Mouse (Mus musculus): ENCODE data around the gene Mrpl50. TPM values are rescaled to one million over a fixed set of nuclear protein-coding genes. Genes with fewer than 3 reads are reported as not detected.
A peak's percentile ranks its signal among the peaks of the same experiment; 100 is the strongest.
"Not testable (repeated sequence)": the region's sequence is repeated elsewhere in the genome, so short reads cannot be mapped to it uniquely, and the experiment has no call there.

Gene Mrpl50
- polyA plus RNA-seq, 1 experiment from 2014 or later = 76.9 TPM

DNA sequence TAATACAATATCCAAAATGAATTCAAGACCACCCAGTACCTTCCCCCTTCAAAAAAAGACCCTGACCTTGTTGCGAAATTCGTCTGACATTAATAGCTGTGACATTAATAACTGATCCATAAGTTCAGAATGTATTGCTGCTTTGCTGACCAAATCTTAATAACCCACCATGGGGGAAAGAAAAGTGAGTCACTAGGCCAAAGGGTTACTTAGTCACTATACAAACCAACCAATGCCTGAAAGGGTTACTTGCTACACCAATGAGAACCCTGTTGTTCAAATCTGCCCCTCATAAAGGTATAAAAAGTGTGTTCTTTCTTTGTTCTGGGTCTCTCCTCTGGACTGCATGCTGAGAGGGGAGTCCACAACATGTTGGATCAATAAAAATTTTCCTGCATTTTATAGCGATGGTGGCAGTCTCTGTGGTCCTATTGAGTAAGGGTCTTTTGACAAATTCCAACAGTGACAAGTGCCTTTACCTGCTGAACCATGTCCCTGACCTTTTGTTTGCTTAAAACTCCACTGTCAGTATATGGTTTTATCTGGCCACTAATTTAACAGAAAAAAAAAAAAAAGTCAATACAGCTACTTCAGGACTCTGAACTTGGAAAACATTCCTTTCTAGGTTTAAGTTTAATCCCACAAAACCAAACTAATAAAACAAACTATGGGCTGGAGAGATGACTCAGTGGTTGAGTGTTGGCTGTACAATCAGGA is 34.8 kb downstream of the Mrpl50 start:
- ATAC-seq (ENCODE audit: low FRiP score); H3K27ac ChIP-seq; H3K9ac ChIP-seq; H3K4me1 ChIP-seq (replicated peaks); H3K36me3 ChIP-seq; H3K9me3 ChIP-seq; H3K27me3 ChIP-seq; H3K4me2 ChIP-seq; H3K4me3 ChIP-seq: not testable (repeated sequence)
- WGBS = 81% methylated on average over 3 of the region's 3 CpGs

DNA sequence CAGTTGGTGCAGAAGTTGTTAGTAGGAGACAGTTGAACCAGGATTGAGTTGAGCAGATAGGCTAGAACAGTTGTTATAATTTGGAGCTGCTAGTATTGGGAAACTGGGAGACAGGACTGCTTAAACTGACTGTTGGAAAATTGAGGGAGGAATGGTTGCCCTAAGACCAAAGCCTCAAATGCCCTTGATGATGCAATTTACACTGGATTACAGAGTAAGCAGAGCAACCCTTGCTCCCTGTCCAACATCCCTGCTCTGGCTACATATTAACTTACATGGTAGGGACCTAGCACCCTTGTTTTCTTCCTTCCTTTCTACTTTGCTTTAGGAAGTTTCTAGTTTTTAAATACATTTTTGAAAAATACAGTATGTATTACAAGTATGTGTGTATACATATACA is 35.5 kb downstream of the Mrpl50 start:
- Histone ChIP-seq H3K4me3 (no peak overlapping the region), H3K36me3 (no peaks in the 10 kb centered on the region), H3K4me1 (replicated peaks) (no peaks in the 10 kb centered on the region), H3K27me3 (0 out of 2 replicates have a peak, but pooled peaks cover 4% of the 10 kb centered on the region), H3K4me2 (no peak overlapping the region), H3K9ac (no peak overlapping the region), H3K27ac (no peak overlapping the region), H3K9me3 (no peaks in the 10 kb centered on the region)
- ATAC-seq (ENCODE audit: low FRiP score) = no peak

DNA sequence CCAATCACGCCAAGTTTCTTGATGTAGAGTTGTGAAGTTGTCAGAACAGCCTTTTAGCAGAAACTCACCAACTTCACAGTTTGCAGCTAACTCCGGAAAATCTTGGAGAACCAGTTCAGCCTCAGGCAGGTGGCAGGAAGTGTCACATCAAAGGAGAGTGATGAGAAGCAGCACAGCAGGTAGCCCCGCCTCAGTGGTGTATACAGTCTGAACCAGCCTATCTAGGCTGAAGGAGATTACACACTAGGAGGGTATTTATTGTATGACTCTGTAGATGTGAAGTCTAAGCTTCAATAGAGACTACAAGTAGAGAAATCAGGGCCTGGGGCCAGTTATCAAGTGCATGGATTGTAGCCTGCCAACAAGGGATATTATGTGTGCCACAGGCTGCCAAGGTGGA is 40.0 kb downstream of the Mrpl50 start:
- 0 out of 2 replicates have a peak, but pooled peaks cover 4% of the 10 kb centered on the region for H3K27me3 ChIP-seq
- WGBS = 57% methylated on average over 3 of the region's 3 CpGs
- peaks cover 6% of the 10 kb centered on the region; the same call in 1 of the 2 replicates for H3K4me1 ChIP-seq (replicated peaks)
- ATAC-seq (ENCODE audit: low FRiP score) = no peak
- no peak overlapping the region for H3K4me3 ChIP-seq
- no peak overlapping the region for H3K4me2 ChIP-seq
- no peaks in the 10 kb centered on the region for H3K9me3 ChIP-seq
- no peak overlapping the region for H3K27ac ChIP-seq
- no peak overlapping the region for H3K9ac ChIP-seq
- no peaks in the 10 kb centered on the region for H3K36me3 ChIP-seq

DNA sequence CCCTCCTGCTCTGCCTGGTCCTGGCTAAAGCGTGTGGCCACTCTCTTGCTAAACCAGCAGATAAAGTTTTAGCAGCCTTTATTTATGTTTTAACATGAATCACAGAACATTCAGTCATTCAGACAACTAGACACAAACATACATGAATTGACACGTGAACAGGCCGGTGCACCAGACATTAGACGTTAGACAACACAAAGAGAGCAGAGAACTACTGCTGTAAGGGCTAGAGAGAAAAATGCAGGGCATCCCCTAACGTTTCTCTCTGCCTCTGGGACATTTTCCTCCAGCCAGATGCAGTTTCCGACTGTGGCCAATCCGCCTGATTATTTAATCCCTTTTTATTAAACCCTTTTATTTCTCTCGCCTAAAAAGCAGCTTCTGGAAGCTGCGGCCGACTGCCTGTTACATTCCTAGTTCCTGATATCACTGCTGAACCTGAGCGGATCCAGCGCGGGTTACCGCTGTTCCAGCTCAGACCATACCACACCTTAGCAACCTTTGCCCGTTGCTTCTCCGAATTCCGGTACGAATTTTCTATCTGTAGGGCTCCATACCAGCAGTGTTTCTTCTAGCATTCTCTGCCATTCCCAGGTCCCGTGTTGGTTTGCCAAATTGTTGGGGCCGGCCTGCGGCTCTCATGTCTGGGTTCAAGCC is 40.7 kb downstream of the Mrpl50 start:
- no peaks in the 10 kb centered on the region for H3K9me3 ChIP-seq
- H3K4me2 ChIP-seq = peak overlapping the region; percentile 18
- no peak overlapping the region for H3K9ac ChIP-seq

GRCm38 (mm10) chr4:49479035-49479434 is 41.9 kb downstream of the Mrpl50 start:
- H3K27ac ChIP-seq; H3K9ac ChIP-seq; H3K27me3 ChIP-seq; H3K4me1 ChIP-seq (replicated peaks); ATAC-seq (ENCODE audit: low FRiP score); H3K9me3 ChIP-seq; H3K4me3 ChIP-seq; H3K36me3 ChIP-seq; H3K4me2 ChIP-seq: not testable (repeated sequence)
- WGBS = 16% methylated on average over 2 of the region's 2 CpGs

More for the DNA sequence above, 40.7 kb downstream of the Mrpl50 start:
- Histone ChIP-seq H3K27ac (no peak overlapping the region), H3K36me3 (no peaks in the 10 kb centered on the region), H3K4me1 (replicated peaks) (peaks cover 6% of the 10 kb centered on the region; the same call in 1 of the 2 replicates), H3K4me3 (no peak overlapping the region), H3K27me3 (0 out of 2 replicates have a peak, but pooled peaks cover 4% of the 10 kb centered on the region)
- no peak for ATAC-seq (ENCODE audit: low FRiP score)
- WGBS = 27% methylated on average over 21 of the region's 21 CpGs

DNA sequence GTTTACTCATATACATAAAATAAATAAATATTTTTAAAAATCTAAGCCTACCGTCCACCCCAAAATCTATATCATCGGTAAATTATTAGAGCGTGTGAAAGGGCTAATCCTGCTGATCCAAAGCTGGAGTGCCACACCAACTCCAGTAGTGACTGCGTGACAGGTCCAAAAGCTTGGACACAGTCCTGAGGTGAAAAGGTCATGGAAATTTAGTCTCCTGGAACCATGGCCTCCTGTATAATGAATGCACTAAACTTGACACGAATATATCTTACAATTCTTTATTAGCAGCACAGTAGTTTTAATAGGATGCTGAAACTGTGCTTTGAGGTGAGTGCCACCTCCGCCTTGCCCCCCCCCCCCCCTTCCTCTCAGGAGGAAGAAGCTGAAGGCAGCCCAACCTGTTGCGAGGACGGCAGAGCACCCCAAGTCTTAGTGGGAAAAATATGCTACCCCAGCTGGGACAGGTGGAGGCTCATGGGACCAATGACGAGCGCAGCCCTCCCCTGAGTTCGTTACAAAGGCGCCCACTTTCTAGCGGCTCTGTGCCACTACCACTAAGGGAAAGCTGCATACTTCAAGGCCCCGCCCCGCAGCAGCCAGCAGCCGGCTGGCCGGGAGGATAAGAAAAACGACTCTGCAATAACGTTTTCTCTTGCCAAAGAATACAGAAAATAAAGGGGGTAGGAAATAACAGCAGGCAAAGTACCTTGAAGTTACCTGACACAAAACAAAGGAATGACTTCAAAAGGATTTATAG is 42.6 kb downstream of the Mrpl50 start:
- Histone ChIP-seq H3K27ac (no peak overlapping the region), H3K9me3 (no peaks in the 10 kb centered on the region), H3K4me3 (peak overlapping the region; percentile 7; the same call in 1 of the 2 replicates), H3K4me1 (replicated peaks) (peaks cover 6% of the 10 kb centered on the region; the same call in 1 of the 2 replicates), H3K36me3 (no peaks in the 10 kb centered on the region), H3K9ac (no peak overlapping the region), H3K4me2 (peak overlapping the region; percentile 44), H3K27me3 (0 out of 2 replicates have a peak, but pooled peaks cover 4% of the 10 kb centered on the region)
- peak; percentile 66 for ATAC-seq (ENCODE audit: low FRiP score)
- 21% methylated on average over 19 of the region's 19 CpGs for WGBS

DNA sequence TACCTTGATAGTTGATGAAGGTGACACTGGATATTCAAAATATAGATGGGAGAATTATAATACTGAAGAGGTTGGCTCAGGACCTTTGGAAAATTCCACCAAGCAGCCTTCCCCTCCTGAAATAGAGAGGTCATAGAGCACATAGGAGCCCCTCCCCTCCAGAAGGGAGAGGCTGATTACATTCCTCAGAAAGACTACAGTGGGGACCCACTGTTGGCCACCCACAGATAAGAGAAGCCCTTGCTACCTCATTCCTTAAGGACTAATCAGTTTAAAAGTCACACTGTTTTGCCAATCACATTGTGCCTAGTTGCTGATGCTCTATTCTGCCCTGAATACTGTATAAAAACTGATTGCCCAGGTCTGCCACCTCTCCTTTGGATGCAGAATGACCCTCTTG is 46.3 kb downstream of the Mrpl50 start:
- no peak for ATAC-seq (ENCODE audit: low FRiP score)
- Histone ChIP-seq H3K4me3 (no peak overlapping the region), H3K9ac (no peak overlapping the region), H3K9me3 (no peaks in the 10 kb centered on the region), H3K4me1 (replicated peaks) (peaks cover 6% of the 10 kb centered on the region; the same call in 1 of the 2 replicates), H3K27me3 (no peaks in the 10 kb centered on the region), H3K4me2 (no peak overlapping the region), H3K27ac (no peak overlapping the region), H3K36me3 (no peaks in the 10 kb centered on the region)

- no peaks in the 10 kb centered on the region for H3K27me3 ChIP-seq
- H3K4me2 ChIP-seq = no peak within 1 kb of the TSS
- H3K27ac ChIP-seq = no peak within 1 kb of the TSS
- peaks cover 5% of the 10 kb centered on the region; the same call in 1 of the 2 replicates for H3K4me1 ChIP-seq (replicated peaks)
- 59% methylated on average over 3 of the region's 3 CpGs for WGBS
- no peak within 1 kb of the TSS for H3K4me3 ChIP-seq
- H3K9me3 ChIP-seq = no peaks in the 10 kb centered on the region
- no peak for ATAC-seq (ENCODE audit: low FRiP score)
- no peaks in the 10 kb centered on the region for H3K36me3 ChIP-seq
- H3K9ac ChIP-seq = no peak within 1 kb of the TSS
These were observed 47.3 kb downstream of the Mrpl50 start, which contains the start of gene Acnat1 for GRCm38 (mm10) chr4:49473435-49474100. Gene Acnat1 (minus strand): TSS chr4:49473912.

GRCm38 (mm10) chr4:49469435-49470151 is 51.3 kb downstream of the Mrpl50 start:
- H3K9ac ChIP-seq = no peak overlapping the region
- no peaks in the 10 kb centered on the region for H3K27me3 ChIP-seq
- no peaks in the 10 kb centered on the region for H3K36me3 ChIP-seq
- no peak overlapping the region for H3K27ac ChIP-seq
- WGBS = 88% methylated on average over 3 of the region's 3 CpGs
- H3K4me3 ChIP-seq = no peak overlapping the region
- H3K4me2 ChIP-seq = no peak overlapping the region
- no peaks in the 10 kb centered on the region for H3K4me1 ChIP-seq (replicated peaks)
- H3K9me3 ChIP-seq = no peaks in the 10 kb centered on the region
- no peak for ATAC-seq (ENCODE audit: low FRiP score)

GRCm38 (mm10) chr4:49467360-49467759 is 53.5 kb downstream of the Mrpl50 start:
- Histone ChIP-seq H3K9me3 (no peaks in the 10 kb centered on the region), H3K36me3 (no peaks in the 10 kb centered on the region), H3K4me1 (replicated peaks) (no peaks in the 10 kb centered on the region), H3K27me3 (no peaks in the 10 kb centered on the region), H3K9ac (no peak overlapping the region), H3K4me3 (no peak overlapping the region), H3K27ac (no peak overlapping the region), H3K4me2 (no peak overlapping the region)
- no peak for ATAC-seq (ENCODE audit: low FRiP score)
- WGBS = 98% methylated on average over 6 of the region's 6 CpGs
